Mouse (Mus musculus): ENCODE results near the gene Mycbp2.

Gene Mycbp2

DNA sequence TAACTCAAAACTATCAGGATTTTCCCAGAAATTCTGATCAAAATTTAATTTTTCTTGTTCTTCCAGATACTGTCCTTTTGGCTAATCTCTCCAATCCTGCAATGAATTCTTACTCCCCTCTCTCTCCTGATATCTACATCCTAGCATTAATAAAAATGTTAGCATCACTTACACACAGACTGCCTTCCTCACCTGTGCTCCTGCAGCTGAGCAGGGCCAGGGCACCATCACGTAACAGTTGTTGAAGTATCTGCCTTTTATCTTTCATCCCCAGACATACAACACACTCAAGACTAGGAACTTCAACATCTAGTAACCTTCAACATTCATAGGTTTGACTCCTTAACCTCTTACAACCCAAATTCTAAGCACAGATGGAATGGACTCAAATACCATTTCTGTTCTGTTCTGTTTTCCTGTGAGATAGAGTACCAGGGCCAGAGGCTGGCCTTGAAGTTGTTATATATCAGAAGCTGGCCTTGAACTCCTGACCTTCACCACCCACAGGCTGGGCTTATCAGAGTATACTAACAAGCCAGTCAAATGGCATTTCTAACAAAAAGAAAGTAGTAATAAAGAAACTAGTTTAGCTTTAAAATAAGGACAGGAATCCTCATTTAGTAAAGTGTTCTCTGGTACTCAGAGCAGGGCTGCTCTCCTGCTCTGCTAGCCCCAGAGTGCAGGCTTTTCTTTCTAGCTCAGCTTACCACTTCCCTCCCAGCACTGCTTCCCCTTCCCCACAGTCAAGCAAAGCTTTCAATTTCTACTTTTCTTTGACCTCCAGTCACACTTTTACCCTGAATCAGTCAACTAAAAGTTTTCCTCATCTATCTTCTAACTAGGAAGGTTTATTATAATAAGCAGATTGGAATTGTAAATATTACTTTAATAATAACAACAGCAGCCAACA is 5.0 kb downstream of the Mycbp2 start:
- TF ChIP-seq POU5F1 (IDR thresholded peaks at IDR 0.05; ENCODE audit: borderline replicate concordance, low read length) (no peak), NANOG (IDR thresholded peaks at IDR 0.05; ENCODE audit: borderline replicate concordance, low read length) (no peak), CTCF (conservative IDR thresholded peaks at IDR 0.05; ENCODE audit: low read length) (no peak)
- H3K36me3 ChIP-seq (ENCODE audit: insufficient read depth, low read length), result no peaks in the 10 kb centered on the region
- H3K9me3 ChIP-seq (ENCODE audit: low read length), result peaks cover 8% of the 10 kb centered on the region; the same call in 1 of the 2 replicates
- H3K4me3 ChIP-seq (replicated peaks; ENCODE audit: low read length), result no peak overlapping the region
- H3K27me3 ChIP-seq (ENCODE audit: insufficient read depth, low read length), result peaks cover 2% of the 10 kb centered on the region; the same call in 1 of the 2 replicates
- peaks cover 13% of the 10 kb centered on the region for H3K4me1 ChIP-seq (replicated peaks; ENCODE audit: low read depth, low read length)

DNA sequence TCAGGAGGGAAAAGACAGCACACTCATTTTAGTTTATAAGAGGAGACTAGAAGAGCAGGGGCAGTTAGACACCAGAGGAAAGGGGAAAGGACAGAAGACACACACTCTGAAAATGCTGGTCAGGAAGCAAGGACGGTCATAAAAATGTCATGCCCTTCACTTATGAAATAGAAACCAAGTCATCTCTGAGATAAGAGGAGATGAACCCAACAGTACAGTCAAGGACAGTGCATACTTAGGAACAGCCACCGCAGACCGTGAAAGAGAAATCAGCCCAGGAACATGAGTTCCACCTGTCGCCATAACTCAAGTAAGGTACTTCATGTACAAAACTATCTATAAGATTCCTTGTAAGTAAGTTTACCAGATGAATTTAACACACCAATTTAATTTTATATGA is 33.7 kb downstream of the Mycbp2 start:
- H3K4me1 ChIP-seq (replicated peaks; ENCODE audit: low read depth, low read length), result no peaks in the 10 kb centered on the region
- TF ChIP-seq CTCF (conservative IDR thresholded peaks at IDR 0.05; ENCODE audit: low read length), result no peak
- TF ChIP-seq NANOG (IDR thresholded peaks at IDR 0.05; ENCODE audit: borderline replicate concordance, low read length), result no peak

DNA sequence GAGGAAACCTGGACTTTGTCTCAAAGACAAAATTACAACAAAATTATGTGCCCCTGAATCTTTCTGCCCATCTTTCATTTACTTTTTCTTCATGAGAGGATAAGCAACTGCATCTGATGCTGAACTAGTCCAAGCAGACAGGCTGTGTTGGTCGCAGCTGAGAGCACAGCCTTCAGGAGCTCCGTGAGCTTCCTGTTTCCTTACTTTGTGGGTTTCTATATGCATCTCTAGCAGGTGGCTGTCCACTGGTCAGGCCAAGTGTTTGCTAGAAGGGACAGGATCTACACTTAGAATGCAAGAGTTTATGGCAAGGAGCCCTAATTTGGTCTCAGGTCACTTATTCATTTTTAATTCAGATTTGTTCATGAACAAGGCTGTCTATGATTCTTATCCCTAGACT is 50.4 kb downstream of the Mycbp2 start:
- no peak overlapping the region for H3K4me3 ChIP-seq (replicated peaks; ENCODE audit: low read length)
- no peaks in the 10 kb centered on the region for H3K27me3 ChIP-seq (ENCODE audit: insufficient read depth, low read length)
- no peaks in the 10 kb centered on the region for H3K4me1 ChIP-seq (replicated peaks; ENCODE audit: low read depth, low read length)
- no peaks in the 10 kb centered on the region for H3K9me3 ChIP-seq (ENCODE audit: low read length)
- no peak for TF ChIP-seq POU5F1 (IDR thresholded peaks at IDR 0.05; ENCODE audit: borderline replicate concordance, low read length)
- TF ChIP-seq NANOG (IDR thresholded peaks at IDR 0.05; ENCODE audit: borderline replicate concordance, low read length), result no peak
- TF ChIP-seq CTCF (conservative IDR thresholded peaks at IDR 0.05; ENCODE audit: low read length), result no peak
- H3K36me3 ChIP-seq (ENCODE audit: insufficient read depth, low read length), result 0 out of 2 replicates have a peak, but pooled peaks cover 4% of the 10 kb centered on the region

More for the DNA sequence above, 33.7 kb downstream of the Mycbp2 start:
- Histone ChIP-seq H3K4me3 (replicated peaks; ENCODE audit: low read length) (no peak overlapping the region), H3K27me3 (ENCODE audit: insufficient read depth, low read length) (no peaks in the 10 kb centered on the region), H3K36me3 (ENCODE audit: insufficient read depth, low read length) (peaks cover 32% of the 10 kb centered on the region), H3K9me3 (ENCODE audit: low read length) (peaks cover 68% of the 10 kb centered on the region)

DNA sequence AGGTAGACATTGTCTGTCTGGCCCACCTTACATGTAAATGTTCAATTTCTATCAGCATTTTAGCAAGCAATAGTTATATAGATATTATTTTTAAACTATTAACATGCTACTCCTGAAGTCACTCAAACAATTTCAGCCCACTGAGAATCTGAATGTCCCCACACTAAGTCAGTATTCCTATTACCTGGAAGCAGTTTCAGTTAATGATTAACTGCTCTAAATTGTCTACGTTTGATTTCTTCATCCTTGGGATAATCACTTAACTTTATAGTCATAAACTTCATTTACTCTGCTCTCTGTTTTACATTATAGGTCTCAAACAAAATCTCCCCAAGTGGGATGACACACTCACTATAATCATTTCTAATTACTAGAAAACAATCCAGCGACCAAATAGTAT is 60.0 kb downstream of the Mycbp2 start:
- Histone ChIP-seq H3K36me3 (ENCODE audit: insufficient read depth, low read length) (no peaks in the 10 kb centered on the region), H3K4me3 (replicated peaks; ENCODE audit: low read length) (no peak overlapping the region), H3K9me3 (ENCODE audit: low read length) (no peaks in the 10 kb centered on the region), H3K4me1 (replicated peaks; ENCODE audit: low read depth, low read length) (no peaks in the 10 kb centered on the region), H3K27me3 (ENCODE audit: insufficient read depth, low read length) (no peaks in the 10 kb centered on the region)
- TF ChIP-seq CTCF (conservative IDR thresholded peaks at IDR 0.05; ENCODE audit: low read length) (no peak), NANOG (IDR thresholded peaks at IDR 0.05; ENCODE audit: borderline replicate concordance, low read length) (no peak), POU5F1 (IDR thresholded peaks at IDR 0.05; ENCODE audit: borderline replicate concordance, low read length) (no peak)

DNA sequence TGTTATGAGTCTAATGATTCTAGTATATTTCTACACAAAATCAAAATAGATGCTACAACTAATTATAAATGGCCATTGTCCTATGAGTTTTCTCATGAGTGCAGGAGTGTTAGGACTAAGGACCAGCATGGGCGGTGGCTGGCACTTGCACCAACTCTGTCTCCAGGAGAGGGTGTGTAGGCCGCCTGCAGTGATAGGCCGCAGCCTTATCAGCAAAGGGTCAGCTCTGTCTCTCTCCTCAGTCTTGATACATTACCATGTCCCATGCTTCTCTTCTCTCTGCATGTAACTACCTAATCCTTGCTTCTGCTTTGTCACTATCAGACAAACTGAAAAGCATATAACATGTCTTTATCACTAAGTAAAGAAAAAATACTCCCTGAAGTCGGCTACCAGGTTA is 69.9 kb downstream of the Mycbp2 start:
- H3K9me3 ChIP-seq (ENCODE audit: low read length), result no peaks in the 10 kb centered on the region
- TF ChIP-seq POU5F1 (IDR thresholded peaks at IDR 0.05; ENCODE audit: borderline replicate concordance, low read length) (no peak), CTCF (conservative IDR thresholded peaks at IDR 0.05; ENCODE audit: low read length) (no peak), NANOG (IDR thresholded peaks at IDR 0.05; ENCODE audit: borderline replicate concordance, low read length) (no peak)
- H3K4me3 ChIP-seq (replicated peaks; ENCODE audit: low read length), result no peak overlapping the region
- H3K4me1 ChIP-seq (replicated peaks; ENCODE audit: low read depth, low read length), result no peaks in the 10 kb centered on the region
- no peaks in the 10 kb centered on the region for H3K27me3 ChIP-seq (ENCODE audit: insufficient read depth, low read length)
- no peaks in the 10 kb centered on the region for H3K36me3 ChIP-seq (ENCODE audit: insufficient read depth, low read length)

DNA sequence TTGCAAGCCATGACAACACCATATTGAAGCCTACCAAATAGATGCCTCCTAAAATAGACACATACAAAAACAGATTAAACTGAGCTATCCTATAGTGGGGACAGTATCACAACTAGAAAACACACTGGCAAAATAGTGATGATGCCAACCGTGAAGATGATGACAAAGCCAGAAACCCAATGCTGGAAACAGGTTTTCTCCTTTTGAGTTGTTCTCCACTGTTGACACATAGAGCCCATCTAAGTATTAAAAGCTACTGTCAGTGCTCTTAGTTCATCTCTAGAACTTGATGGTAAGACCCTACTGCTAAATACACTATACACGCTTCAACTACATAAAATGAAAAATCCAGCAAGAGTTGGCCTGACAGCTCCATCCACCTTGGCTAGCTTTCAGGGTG is 86.2 kb downstream of the Mycbp2 start:
- H3K4me1 ChIP-seq (replicated peaks; ENCODE audit: low read depth, low read length), result no peaks in the 10 kb centered on the region
- peaks cover under 1% of the 10 kb centered on the region for H3K9me3 ChIP-seq (ENCODE audit: low read length)
- 0 out of 2 replicates have a peak, but pooled peaks cover 8% of the 10 kb centered on the region for H3K36me3 ChIP-seq (ENCODE audit: insufficient read depth, low read length)
- H3K4me3 ChIP-seq (replicated peaks; ENCODE audit: low read length), result no peak overlapping the region
- no peaks in the 10 kb centered on the region for H3K27me3 ChIP-seq (ENCODE audit: insufficient read depth, low read length)
- TF ChIP-seq NANOG (IDR thresholded peaks at IDR 0.05; ENCODE audit: borderline replicate concordance, low read length) (no peak), POU5F1 (IDR thresholded peaks at IDR 0.05; ENCODE audit: borderline replicate concordance, low read length) (no peak), CTCF (conservative IDR thresholded peaks at IDR 0.05; ENCODE audit: low read length) (no peak)

DNA sequence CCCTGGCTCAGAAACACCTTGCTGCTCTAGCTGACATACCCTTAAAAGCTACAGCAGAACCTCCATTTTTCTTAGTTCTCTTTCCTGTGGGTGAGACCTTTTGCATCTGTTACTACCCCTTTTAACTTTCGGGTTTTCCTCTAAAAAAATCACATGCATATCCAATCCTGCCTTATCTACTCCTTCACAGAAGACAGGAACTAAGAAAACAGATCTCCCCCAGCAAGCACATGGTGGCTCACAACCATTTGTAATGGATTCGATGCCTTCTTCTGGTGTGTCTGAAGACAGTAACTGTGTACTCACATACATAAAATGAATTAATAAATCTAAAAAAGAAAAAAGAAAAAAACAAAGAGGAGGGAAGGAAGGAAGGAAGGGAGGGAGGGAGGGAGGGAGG is 87.9 kb downstream of the Mycbp2 start:
- no peak for TF ChIP-seq CTCF (conservative IDR thresholded peaks at IDR 0.05; ENCODE audit: low read length)
- no peak for TF ChIP-seq NANOG (IDR thresholded peaks at IDR 0.05; ENCODE audit: borderline replicate concordance, low read length)
- no peak for TF ChIP-seq POU5F1 (IDR thresholded peaks at IDR 0.05; ENCODE audit: borderline replicate concordance, low read length)
- H3K9me3 ChIP-seq (ENCODE audit: low read length), result no peaks in the 10 kb centered on the region
- H3K4me1 ChIP-seq (replicated peaks; ENCODE audit: low read depth, low read length), result 0 out of 2 replicates have a peak, but pooled peaks cover under 1% of the 10 kb centered on the region
- no peak overlapping the region for H3K4me3 ChIP-seq (replicated peaks; ENCODE audit: low read length)
- H3K27me3 ChIP-seq (ENCODE audit: insufficient read depth, low read length), result no peaks in the 10 kb centered on the region
- H3K36me3 ChIP-seq (ENCODE audit: insufficient read depth, low read length), result 0 out of 2 replicates have a peak, but pooled peaks cover 8% of the 10 kb centered on the region

DNA sequence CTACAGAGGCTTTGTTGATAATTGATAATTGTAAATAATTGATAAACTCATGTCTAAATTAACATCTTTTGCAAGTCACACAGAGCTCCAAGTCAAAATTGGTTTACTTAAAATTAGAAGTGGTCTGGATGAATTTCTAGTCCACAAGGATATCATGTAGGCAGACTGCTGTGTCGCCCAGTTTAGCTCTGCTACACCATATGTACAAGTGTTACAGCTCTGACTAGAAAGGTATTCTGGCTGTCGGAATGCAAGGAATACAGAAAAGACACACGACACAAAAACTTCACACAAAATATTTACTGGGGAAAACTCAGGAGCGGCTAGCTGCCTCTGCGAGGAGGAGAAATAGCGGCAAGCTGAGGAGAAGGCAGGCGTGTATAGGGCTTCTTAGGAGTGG is 89.7 kb downstream of the Mycbp2 start:
- H3K36me3 ChIP-seq (ENCODE audit: insufficient read depth, low read length), result 0 out of 2 replicates have a peak, but pooled peaks cover 8% of the 10 kb centered on the region
- no peak overlapping the region for H3K4me3 ChIP-seq (replicated peaks; ENCODE audit: low read length)
- 0 out of 2 replicates have a peak, but pooled peaks cover 2% of the 10 kb centered on the region for H3K4me1 ChIP-seq (replicated peaks; ENCODE audit: low read depth, low read length)
- no peaks in the 10 kb centered on the region for H3K9me3 ChIP-seq (ENCODE audit: low read length)
- TF ChIP-seq POU5F1 (IDR thresholded peaks at IDR 0.05; ENCODE audit: borderline replicate concordance, low read length), result no peak
- H3K27me3 ChIP-seq (ENCODE audit: insufficient read depth, low read length), result no peaks in the 10 kb centered on the region

All from E14TG2a.4 (cell line).